Mouse (Mus musculus): ENCODE measurements at regions not wholly inside any gene's neighbourhood (a gene's known extent, or its start where the extent isn't known, plus 50 kb on each side); places are given as distances from the start of the nearest gene placed in this dataset.
"Not testable (repeated sequence)": the region's sequence is repeated elsewhere in the genome, so short reads cannot be mapped to it uniquely, and the experiment has no call there.

GRCm38 (mm10) chr9:78848564-78848893 lies 233.2 kb downstream of the Cd109 start:
- not testable (repeated sequence) for TF ChIP-seq POLR2A (IDR thresholded peaks at IDR 0.05; ENCODE audit: control insufficient read depth, extremely low read depth, insufficient read depth, low read length, poor library complexity); CTCF (IDR thresholded peaks at IDR 0.05; ENCODE audit: borderline replicate concordance, control insufficient read depth, extremely low read depth, insufficient read depth, low read length, poor library complexity)
